Mouse (Mus musculus) erythroblast, embryonic 14.5 days (primary cell): Measurements from ENCODE around the gene Hist2h3c2.

Source experiments
- GATA1 ChIP-seq: IDR thresholded peaks from 2 replicates; pipeline ENCODE4 v1.6.1; 2012; ENCODE audit warnings: low read length, inconsistent platforms, mixed read lengths
- TAL1 ChIP-seq: IDR thresholded peaks from 3 replicates; pipeline ENCODE4 v1.6.1; 2012; ENCODE audit warnings: low read length, inconsistent platforms, mixed read lengths

DNA sequence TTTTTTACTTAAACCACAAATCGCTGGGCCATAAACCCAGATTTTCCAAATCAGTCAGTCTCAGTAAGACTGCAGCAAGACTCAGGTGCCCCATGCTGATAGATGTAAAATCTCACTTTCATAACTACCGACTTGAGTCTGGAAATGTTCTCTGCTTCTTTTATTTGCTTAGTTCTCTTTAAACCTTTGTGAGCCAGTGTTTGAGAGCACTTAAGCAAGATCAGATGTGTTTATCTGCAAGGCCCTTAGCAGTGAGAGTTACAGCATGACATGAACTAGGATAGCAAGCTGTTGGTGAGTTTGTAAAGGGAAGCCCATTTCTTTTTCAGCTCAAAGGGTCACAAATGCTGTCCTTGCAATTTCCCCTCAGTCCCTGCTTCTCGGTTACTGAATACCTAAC, 18.3 kb upstream of the Hist2h3c2 start:
- TF ChIP-seq TAL1 (no peak), GATA1 (no peak)
